Comparison of ENCODE assay signal across 12 mouse cellular contexts in genomic region chr8:77436013-77436990, GRCm38 (mm10).
A peak's percentile ranks its signal among the peaks of the same experiment; 100 is the strongest.
DNase-seq lines count a peak whose midpoint lies in the region; ATAC-seq and TF ChIP-seq lines count a peak whose summit lies in the region.
"Had no signal": no experiment of that assay in that cellular context is flagged by ENCODE, and none has a peak within 500 bp of the region (broad histone marks: within the 10 kb centered on the region; RNA-seq: fewer than 3 reads in every experiment).

No protein-coding gene starts in this region.

- no peaks in the 10 kb centered on the region for H3K36me3 ChIP-seq in CH12.LX (replicated peaks in 1 of 2; ENCODE audit: control insufficient read depth in 1 of 2, insufficient read depth in 1 of 2, low read length in 1 of 2)
- no peaks in the 10 kb centered on the region for H3K36me3 ChIP-seq in intestine, embryonic 15.5 days
- H3K36me3 ChIP-seq: heart, embryonic 15.5 days had no signal

- H3K4me2 ChIP-seq in CH12.LX (ENCODE audit: insufficient read depth, low read depth, poor library complexity, severe bottlenecking) = peak overlapping the region; percentile 11
- H3K4me2 ChIP-seq in intestine, embryonic 15.5 days (replicated peaks) = no peak overlapping the region
- H3K4me2 ChIP-seq: heart, embryonic 15.5 days had no signal

- dilution Hi-C loops in CH12.LX (cut with MboI; ENCODE audit: extremely low pct_ligation_motif_present, extremely low pct_unique_long_range_greater_than_20kb, low sequenced_read_pairs) = no loop called here

- peak; percentile 29 for DNase-seq in kidney, adult 18-20 months
- DNase-seq in kidney, adult 11 months = no peak
- DNase-seq in CH12.LX (ENCODE audit: extremely low read depth) = peak; percentile 33
- peak; percentile 23 for DNase-seq in lung, postnatal 14 days
- no peak for DNase-seq in layer of hippocampus, adult 8-10 months (ENCODE audit: low spot score in 2 of 2)
- no peak for DNase-seq in cerebellum, adult 18-20 months
- DNase-seq in gastrocnemius, postnatal 36 days = no peak
- DNase-seq: adrenal gland, adult 2 months; cerebellum, postnatal 25 days had no signal

- in situ Hi-C loops in CH12.LX (cut with MboI; ENCODE audit: low pct_ligation_motif_present, low pct_unique_long_range_greater_than_20kb, low sequenced_read_pairs) = no loop called here

- no peaks in the 10 kb centered on the region for H3K9me3 ChIP-seq in CH12.LX (replicated peaks; ENCODE audit: low read length)
- no peaks in the 10 kb centered on the region for H3K9me3 ChIP-seq in intestine, embryonic 15.5 days
- H3K9me3 ChIP-seq: heart, embryonic 15.5 days had no signal

- ATAC-seq in intestine, embryonic 15.5 days = 0 out of 2 replicates have a peak, but pooled peaks have one; percentile 39
- ATAC-seq: forebrain, embryonic 14.5 days had no signal

- no peak for TF ChIP-seq CTCF in CH12.LX (conservative IDR thresholded peaks at IDR 0.05 in 1 of 2, IDR thresholded peaks at IDR 0.05 in 1 of 2; ENCODE audit: low read depth in 2 of 2, low read length in 2 of 2)

- peak; percentile 51 for TF ChIP-seq EP300 in CH12.LX (IDR thresholded peaks at IDR 0.05; ENCODE audit: low read length)

- intact Hi-C loops in gastrocnemius, postnatal 36 days (cut with DNase I) = no loop called here

- no peaks in the 10 kb centered on the region for H3K79me2 ChIP-seq in CH12.LX (replicated peaks; ENCODE audit: control insufficient read depth, extremely low read depth, insufficient read depth, poor library complexity, severe bottlenecking)

- H3K9ac ChIP-seq in CH12.LX (ENCODE audit: insufficient read depth, low read depth) = no peak overlapping the region
- H3K9ac ChIP-seq in intestine, embryonic 15.5 days = no peak overlapping the region
- H3K9ac ChIP-seq: heart, embryonic 15.5 days had no signal

- no peak overlapping the region for H3K4me3 ChIP-seq in CH12.LX (replicated peaks in 1 of 3; ENCODE audit: low read depth in 2 of 3, low read length in 2 of 3, poor library complexity in 1 of 3)
- no peak overlapping the region for H3K4me3 ChIP-seq in intestine, embryonic 15.5 days (replicated peaks)
- H3K4me3 ChIP-seq: heart, embryonic 15.5 days had no signal

- no peaks in the 10 kb centered on the region for H3K27me3 ChIP-seq in CH12.LX (replicated peaks)
- H3K27me3 ChIP-seq in intestine, embryonic 15.5 days (replicated peaks) = no peaks in the 10 kb centered on the region
- H3K27me3 ChIP-seq: heart, embryonic 15.5 days had no signal

- H3K27ac ChIP-seq in CH12.LX (ENCODE audit: insufficient read depth, low read depth) = no peak overlapping the region
- H3K27ac ChIP-seq in intestine, embryonic 15.5 days = peak overlapping the region; percentile 48

- WGBS in intestine, embryonic 15.5 days = 39% methylated on average over 15 of the region's 15 CpGs

- no peak for TF ChIP-seq POLR2A in CH12.LX (IDR thresholded peaks at IDR 0.05; ENCODE audit: low read depth, low read length)

- TF ChIP-seq RAD21 in CH12.LX (IDR thresholded peaks at IDR 0.05; ENCODE audit: low read depth, low read length) = no peak

- H3K4me1 ChIP-seq in CH12.LX (ENCODE audit: control insufficient read depth in 1 of 2, insufficient read depth in 2 of 2) = peaks cover 10 to 18% of the 10 kb centered on the region in 2 experiments
- peaks cover 38% of the 10 kb centered on the region for H3K4me1 ChIP-seq in intestine, embryonic 15.5 days (replicated peaks)

TF ChIP-seq in CH12.LX, 34 proteins besides CTCF, POLR2A, EP300 and RAD21:
- TF ChIP-seq BHLHE40 (IDR thresholded peaks at IDR 0.05; ENCODE audit: low read depth, low read length) (0 out of 2 replicates have a peak, but pooled peaks have one; percentile 5), USF1 (IDR thresholded peaks at IDR 0.05; ENCODE audit: low read depth, low read length) (no peak), IRF4 (IDR thresholded peaks at IDR 0.05; ENCODE audit: low read depth, low read length) (peak; percentile 46), GABPA (IDR thresholded peaks at IDR 0.05; ENCODE audit: insufficient replicate concordance, low read depth, low read length) (no peak), E2F4 (IDR thresholded peaks at IDR 0.05; ENCODE audit: insufficient replicate concordance, low read depth, low read length) (no peak), NRF1 (IDR thresholded peaks at IDR 0.05; ENCODE audit: low read depth, low read length) (no peak), JUN (IDR thresholded peaks at IDR 0.05; ENCODE audit: insufficient read depth, low read depth, low read length) (0 out of 2 replicates have a peak, but pooled peaks have one; percentile 18), HCFC1 (IDR thresholded peaks at IDR 0.05; ENCODE audit: low read depth, low read length) (no peak), RCOR1 (conservative IDR thresholded peaks at IDR 0.05; ENCODE audit: low read depth, low read length) (no peak), UBTF (IDR thresholded peaks at IDR 0.05; ENCODE audit: low read depth, low read length) (no peak), JUND (conservative IDR thresholded peaks at IDR 0.05; ENCODE audit: low read depth, low read length) (peak; percentile 46; the same call in 1 of the 2 replicates), POLR2AphosphoS2 (IDR thresholded peaks at IDR 0.05; ENCODE audit: low read depth, low read length) (no peak), MEF2A (IDR thresholded peaks at IDR 0.05; ENCODE audit: borderline replicate concordance, low read depth, low read length) (0 out of 2 replicates have a peak, but pooled peaks have one; percentile 41), SMC3 (IDR thresholded peaks at IDR 0.05; ENCODE audit: low read depth, low read length) (no peak), MAZ (IDR thresholded peaks at IDR 0.05; ENCODE audit: low read depth, low read length) (no peak), MXI1 (IDR thresholded peaks at IDR 0.05; ENCODE audit: low read depth, low read length) (no peak), ZMIZ1 (IDR thresholded peaks at IDR 0.05; ENCODE audit: low read depth, low read length) (no peak), ETS1 (conservative IDR thresholded peaks at IDR 0.05; ENCODE audit: low read depth, low read length) (no peak)
TF ChIP-seq in CH12.LX: peak in this region for 5.

Comparison
In these comparisons a context has a peak if more than half of its experiments do, and no peak if none do; other contexts are left out.
1. DNase-seq: peak in kidney, adult 18-20 months (single experiment), CH12.LX (single experiment) and lung, postnatal 14 days (single experiment); none in kidney, adult 11 months (single experiment), layer of hippocampus, adult 8-10 months (0 of 2), cerebellum, adult 18-20 months (0 of 2) and gastrocnemius, postnatal 36 days (0 of 2).